Mouse (Mus musculus) gastrocnemius, postnatal 25 days (tissue): ENCODE measurements at regions not wholly inside any gene's neighbourhood (a gene's known extent, or its start where the extent isn't known, plus 50 kb on each side); places are given as distances from the start of the nearest gene placed in this dataset.

Experiments
- DNase-seq: peaks from one replicate; pipeline ENCODE4 v3.0.0; 2022

- no peak for DNase-seq
These were observed 1236.9 kb upstream of the B3galt2 start for GRCm38 (mm10) chr1:142403602-142404001.

GRCm38 (mm10) chr1:142422711-142423110 is 1217.8 kb upstream of the B3galt2 start:
- DNase-seq: no peak

- peak; percentile 5 for DNase-seq
These were observed 1207.2 kb upstream of the B3galt2 start for GRCm38 (mm10) chr1:142433300-142433699.

GRCm38 (mm10) chr1:142441592-142441991 is 1198.9 kb upstream of the B3galt2 start:
- DNase-seq: no peak

- no peak for DNase-seq
These were observed 1172.2 kb upstream of the B3galt2 start for GRCm38 (mm10) chr1:142468235-142468634.

GRCm38 (mm10) chr1:142470114-142470513 is 1170.3 kb upstream of the B3galt2 start:
- no peak for DNase-seq
